Mouse (Mus musculus): ENCODE measurements around the gene Fam120a.

Fam120a gene

GRCm38 (mm10) chr13:48965559-48966525 lies 2.0 kb downstream of the Fam120a start:
- DNase-seq (ENCODE audit: low read depth) = peak; percentile 77

- no peak for DNase-seq (ENCODE audit: low read depth)
Observed at GRCm38 (mm10) chr13:48964850-48965249, 3.0 kb downstream of the Fam120a start.

GRCm38 (mm10) chr13:48963111-48963510 lies 4.7 kb downstream of the Fam120a start:
- DNase-seq (ENCODE audit: low read depth) = no peak

GRCm38 (mm10) chr13:48962519-48962918 lies 5.3 kb downstream of the Fam120a start:
- peak; percentile 43 for DNase-seq (ENCODE audit: low read depth)

- no peak for DNase-seq (ENCODE audit: low read depth)
Observed at GRCm38 (mm10) chr13:48958608-48959007, 9.2 kb downstream of the Fam120a start.

- DNase-seq (ENCODE audit: low read depth) = no peak
Observed at GRCm38 (mm10) chr13:48954825-48955224, 13.0 kb downstream of the Fam120a start.

GRCm38 (mm10) chr13:48950600-48951241 lies 17.1 kb downstream of the Fam120a start:
- DNase-seq (ENCODE audit: low read depth) = no peak

- DNase-seq (ENCODE audit: low read depth) = no peak
Observed at GRCm38 (mm10) chr13:48948951-48949350, 18.9 kb downstream of the Fam120a start.

GRCm38 (mm10) chr13:48944571-48944970 lies 23.2 kb downstream of the Fam120a start:
- no peak for DNase-seq (ENCODE audit: low read depth)

- no peak for DNase-seq (ENCODE audit: low read depth)
Observed at GRCm38 (mm10) chr13:48942471-48942870, 25.3 kb downstream of the Fam120a start.

GRCm38 (mm10) chr13:48941773-48942172 lies 26.0 kb downstream of the Fam120a start:
- no peak for DNase-seq (ENCODE audit: low read depth)

GRCm38 (mm10) chr13:48934597-48934996 lies 33.2 kb downstream of the Fam120a start:
- DNase-seq (ENCODE audit: low read depth) = no peak

- no peak for DNase-seq (ENCODE audit: low read depth)
Observed at GRCm38 (mm10) chr13:48932692-48933091, 35.1 kb downstream of the Fam120a start.

GRCm38 (mm10) chr13:48931687-48932086 lies 36.1 kb downstream of the Fam120a start:
- no peak for DNase-seq (ENCODE audit: low read depth)

GRCm38 (mm10) chr13:48931232-48931631 lies 36.6 kb downstream of the Fam120a start:
- no peak for DNase-seq (ENCODE audit: low read depth)

GRCm38 (mm10) chr13:48929535-48930110 lies 38.2 kb downstream of the Fam120a start:
- DNase-seq (ENCODE audit: low read depth) = no peak

- no peak for DNase-seq (ENCODE audit: low read depth)
Observed at GRCm38 (mm10) chr13:48927609-48928008, 40.2 kb downstream of the Fam120a start.

- no peak for DNase-seq (ENCODE audit: low read depth)
Observed at GRCm38 (mm10) chr13:48922712-48923111, 45.1 kb downstream of the Fam120a start.

- DNase-seq (ENCODE audit: low read depth) = no peak
Observed at GRCm38 (mm10) chr13:48921256-48921655, 46.6 kb downstream of the Fam120a start.

- DNase-seq (ENCODE audit: low read depth) = no peak
Observed at GRCm38 (mm10) chr13:48919756-48920415, 47.9 kb downstream of the Fam120a start.

- no peak for DNase-seq (ENCODE audit: low read depth)
Observed at GRCm38 (mm10) chr13:48917113-48917599, 50.7 kb downstream of the Fam120a start.

GRCm38 (mm10) chr13:48913680-48914079 lies 54.1 kb downstream of the Fam120a start:
- no peak for DNase-seq (ENCODE audit: low read depth)
